Mouse (Mus musculus) lung, adult 18-20 months (tissue): ENCODE measurements at regions not wholly inside any gene's neighbourhood (a gene's known extent, or its start where the extent isn't known, plus 50 kb on each side); places are given as distances from the start of the nearest gene placed in this dataset.

ENCODE experiments used
- DNase-seq, 2 experiments: peaks; one replicate each; pipeline ENCODE4 v3.0.0; 2022; ENCODE audit warnings: mixed read lengths in 2 of 2

GRCm38 (mm10) chr6:99978164-99978746 is 252.1 kb upstream of the Prok2 start:
- DNase-seq: no peak

- no peak for DNase-seq
These were observed 250.0 kb upstream of the Prok2 start for GRCm38 (mm10) chr6:99976144-99976543.

GRCm38 (mm10) chr6:99975486-99975885 is 249.3 kb upstream of the Prok2 start:
- DNase-seq: no peak

GRCm38 (mm10) chr6:99974464-99974863 is 248.3 kb upstream of the Prok2 start:
- DNase-seq: peak; percentile 51 to 62

DNA sequence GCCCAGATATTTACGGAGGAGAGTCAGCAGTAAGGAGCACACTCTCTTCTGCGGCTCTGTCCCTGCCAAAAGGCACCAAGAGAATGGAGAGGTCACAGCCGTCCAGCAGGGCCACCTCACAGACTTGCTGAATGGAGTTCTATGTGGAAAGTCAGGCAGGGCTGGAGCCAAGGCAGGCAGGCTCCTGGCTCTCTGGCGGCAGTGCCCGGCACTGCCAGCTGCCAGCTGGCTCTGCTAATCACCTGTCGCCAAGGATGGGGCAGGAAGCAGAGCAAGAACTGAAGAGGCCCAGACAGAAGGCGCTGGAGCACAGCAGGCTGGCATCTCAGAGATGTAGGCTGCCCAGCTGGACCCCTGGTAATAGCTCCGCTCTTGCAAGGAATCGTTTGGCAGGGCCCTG is 245.2 kb upstream of the Prok2 start:
- no peak for DNase-seq

- DNase-seq: peak; percentile 45 to 66
These were observed 242.7 kb upstream of the Prok2 start for GRCm38 (mm10) chr6:99968889-99969288.

DNA sequence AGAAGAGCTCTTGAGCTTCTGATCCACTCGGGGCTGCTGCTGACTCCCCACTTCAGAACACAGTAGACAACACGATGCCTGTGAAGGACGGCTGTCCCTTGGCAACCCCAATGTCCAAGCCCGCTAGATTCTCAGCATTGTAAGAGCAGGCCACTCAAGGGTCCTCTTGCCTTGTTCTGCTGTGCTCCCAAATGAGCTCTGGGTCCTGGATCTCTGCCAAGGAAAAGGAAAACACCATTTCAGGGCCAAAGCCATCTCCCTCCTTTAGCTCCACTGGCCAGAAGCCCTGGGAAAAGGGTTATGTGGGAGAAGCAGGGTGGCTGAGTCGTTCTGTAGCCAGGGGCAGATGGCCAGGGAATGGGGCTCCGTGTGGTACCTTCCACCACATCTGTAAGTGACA is 241.3 kb upstream of the Prok2 start:
- DNase-seq: peak; percentile 41 to 60

GRCm38 (mm10) chr6:99964540-99964939 is 238.3 kb upstream of the Prok2 start:
- DNase-seq: no peak

DNA sequence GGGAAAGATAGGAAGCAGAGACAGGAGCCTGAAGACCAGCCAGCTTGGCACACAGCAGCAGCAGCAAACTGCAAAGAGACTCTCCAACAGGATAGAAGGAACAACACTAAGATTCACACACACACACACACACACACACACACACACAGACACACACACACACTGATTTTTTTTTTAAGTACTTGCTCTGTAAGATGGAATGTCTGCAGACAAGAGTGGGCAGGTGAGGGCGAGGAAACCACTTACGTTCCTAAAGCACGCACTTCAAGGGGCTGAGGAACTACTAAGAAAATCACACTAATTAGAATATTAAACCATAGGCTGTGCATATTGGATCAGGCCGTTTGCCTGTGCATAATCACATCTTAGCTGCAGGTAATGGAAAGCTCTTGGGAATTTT is 237.8 kb upstream of the Prok2 start:
- no peak for DNase-seq

DNA sequence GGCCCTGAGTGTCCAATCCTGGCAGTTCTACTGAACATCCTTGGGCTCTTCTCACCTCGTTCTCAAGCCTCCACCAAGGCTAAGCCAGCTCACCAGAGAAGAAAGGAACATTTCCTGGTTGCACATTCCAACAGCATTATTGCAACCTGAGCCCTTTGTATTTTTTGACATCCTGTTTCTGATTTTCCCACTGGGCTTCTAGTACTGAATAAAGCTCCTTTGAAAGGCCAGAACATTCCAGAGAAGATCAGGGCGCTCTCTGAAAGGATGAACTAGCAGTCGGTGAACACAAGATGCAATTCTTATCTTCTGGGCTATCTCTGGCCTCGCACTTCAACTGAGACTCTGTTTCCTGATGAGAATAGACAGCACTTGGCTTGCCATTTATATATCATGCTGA is 233.2 kb upstream of the Prok2 start:
- DNase-seq: no peak

GRCm38 (mm10) chr6:99954832-99955830 is 228.9 kb upstream of the Prok2 start:
- no peak for DNase-seq

DNA sequence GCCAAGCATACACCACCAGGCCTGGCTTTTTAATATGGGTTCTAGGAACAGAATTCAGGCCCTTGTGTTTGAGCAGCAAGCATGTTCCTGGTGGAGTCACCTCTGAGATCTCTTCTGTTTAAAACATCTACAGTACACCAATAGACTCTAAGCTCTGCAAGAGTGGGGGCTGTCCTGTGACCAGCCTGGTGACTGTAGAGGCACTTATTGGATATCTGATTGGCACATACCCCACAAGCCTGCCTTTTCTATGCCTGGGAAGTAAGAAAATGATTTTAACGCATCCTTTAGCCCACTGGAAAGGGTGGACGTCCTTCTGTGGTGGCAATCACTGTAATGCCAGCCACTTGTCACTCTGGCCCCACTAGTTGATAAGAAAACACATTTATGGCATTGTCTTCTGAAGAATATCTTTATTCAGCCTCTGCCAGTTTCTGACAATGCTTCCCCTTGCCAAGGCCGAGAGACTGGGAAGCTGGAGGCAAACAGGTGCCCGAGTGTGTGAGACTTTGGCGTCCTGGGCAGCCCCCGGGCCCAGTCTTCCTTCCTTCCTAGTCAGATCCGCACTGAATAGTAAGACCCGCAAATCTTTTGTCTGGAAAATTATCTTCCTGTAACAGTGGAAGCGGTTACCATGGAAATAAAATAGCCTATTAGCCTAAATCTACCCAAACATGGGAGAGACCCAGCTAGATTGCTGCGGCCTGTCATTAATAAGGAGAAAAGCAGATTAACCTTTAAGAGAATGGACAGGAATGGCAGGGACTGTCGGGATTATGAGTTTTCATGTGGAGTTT is 228.0 kb upstream of the Prok2 start:
- peak in 1 of 2 experiments; percentile 29 for DNase-seq

- no peak for DNase-seq
These were observed 224.6 kb upstream of the Prok2 start for GRCm38 (mm10) chr6:99950811-99951210.

- peak in 1 of 2 experiments; percentile 61 for DNase-seq
These were observed 220.7 kb upstream of the Prok2 start for GRCm38 (mm10) chr6:99946917-99947316.

GRCm38 (mm10) chr6:99946481-99946880 is 220.3 kb upstream of the Prok2 start:
- DNase-seq: no peak

DNA sequence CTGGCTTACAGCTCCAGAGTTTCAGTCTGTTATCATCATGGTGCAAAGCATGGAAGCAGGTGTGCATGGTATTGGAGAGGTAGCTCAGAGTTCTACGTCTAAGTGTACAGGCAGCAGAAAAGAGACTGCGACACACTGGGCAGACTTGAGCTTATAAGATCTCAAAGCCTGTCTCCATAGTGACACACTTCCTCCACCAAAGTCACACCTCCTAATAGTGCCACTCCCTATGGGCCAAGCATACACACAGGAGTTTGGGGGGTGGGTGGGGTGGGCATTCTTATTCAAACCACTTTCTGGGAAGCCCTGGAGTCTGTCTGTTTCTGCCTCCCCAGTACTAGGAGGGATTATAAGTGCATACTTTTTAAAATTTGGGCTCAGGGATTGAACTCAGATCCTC is 219.5 kb upstream of the Prok2 start:
- DNase-seq: no peak

DNA sequence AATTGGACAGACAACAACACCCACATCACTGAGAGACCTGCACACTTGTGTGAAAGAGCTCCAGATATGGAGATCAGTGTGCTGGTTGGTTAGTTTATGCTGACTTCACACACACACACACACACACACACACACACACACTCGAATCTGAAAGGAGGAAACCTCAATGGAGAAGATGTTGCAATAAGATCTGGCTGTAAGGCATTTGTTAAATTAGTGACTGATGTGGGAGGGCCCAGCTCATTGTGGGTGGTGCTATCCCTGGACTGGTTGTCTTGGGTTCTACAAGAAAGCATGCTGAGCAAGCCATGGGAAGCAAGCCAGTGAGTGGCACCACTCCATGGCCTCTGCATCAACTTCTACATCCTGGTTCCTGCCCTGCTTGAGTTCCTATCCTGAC is 216.8 kb upstream of the Prok2 start:
- DNase-seq: no peak

DNA sequence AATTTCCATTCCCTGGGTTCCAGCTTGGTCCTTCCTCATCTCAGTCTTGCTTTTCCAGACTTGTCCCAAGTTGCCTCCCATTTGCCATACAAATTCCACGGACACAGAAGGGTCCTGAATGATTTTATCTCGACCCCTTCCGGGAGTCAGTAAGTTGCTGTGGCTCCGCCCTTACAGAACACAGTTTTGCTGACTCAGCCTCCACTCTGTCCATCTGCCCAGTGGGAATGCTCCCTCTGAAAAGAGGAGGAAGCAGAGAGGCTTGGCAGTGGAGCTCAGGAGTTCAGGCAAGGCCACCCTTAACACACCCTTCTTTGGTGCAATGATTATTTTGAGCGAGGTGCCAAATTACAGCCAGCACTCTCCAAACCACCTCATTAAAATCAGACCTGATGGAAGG is 213.9 kb upstream of the Prok2 start:
- DNase-seq: no peak

DNA sequence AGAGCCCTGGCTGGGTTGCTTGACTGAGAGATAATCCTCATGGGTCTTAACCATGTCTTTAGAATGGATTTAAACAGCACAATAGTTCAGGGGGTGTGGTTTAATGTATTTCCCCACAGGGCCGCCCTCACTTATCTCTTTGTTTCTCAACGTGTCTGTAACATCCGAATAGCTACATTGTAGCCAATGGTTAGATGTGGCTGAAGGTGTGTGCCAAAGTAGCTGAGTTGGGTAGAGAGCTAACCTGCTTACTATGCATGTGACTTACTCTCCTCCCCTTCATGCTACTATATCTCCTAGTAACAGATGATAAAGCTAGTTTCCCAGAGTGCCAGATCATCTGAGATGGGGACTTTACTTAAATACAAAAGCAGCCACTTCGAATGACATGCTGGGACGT is 213.2 kb upstream of the Prok2 start:
- DNase-seq: no peak

DNA sequence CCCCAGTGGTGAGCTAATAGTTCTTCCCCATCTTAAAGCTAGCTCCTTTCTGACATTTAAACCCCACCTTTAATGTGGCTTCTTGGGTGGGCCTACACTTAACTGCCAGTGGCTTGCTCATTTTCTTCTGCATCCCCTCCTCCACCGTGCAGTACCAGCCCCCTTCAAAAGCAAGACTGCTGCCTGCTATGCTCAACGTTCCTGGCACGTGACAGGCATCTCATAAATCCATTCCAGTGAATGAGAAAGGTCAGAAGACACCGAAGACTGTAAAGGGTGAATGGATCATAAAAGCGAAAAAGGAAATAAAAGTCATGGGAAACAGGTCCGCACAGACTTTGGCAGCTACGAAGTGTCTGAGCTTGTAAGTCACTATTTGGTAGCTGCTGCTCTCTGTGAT is 212.8 kb upstream of the Prok2 start:
- DNase-seq: no peak

DNA sequence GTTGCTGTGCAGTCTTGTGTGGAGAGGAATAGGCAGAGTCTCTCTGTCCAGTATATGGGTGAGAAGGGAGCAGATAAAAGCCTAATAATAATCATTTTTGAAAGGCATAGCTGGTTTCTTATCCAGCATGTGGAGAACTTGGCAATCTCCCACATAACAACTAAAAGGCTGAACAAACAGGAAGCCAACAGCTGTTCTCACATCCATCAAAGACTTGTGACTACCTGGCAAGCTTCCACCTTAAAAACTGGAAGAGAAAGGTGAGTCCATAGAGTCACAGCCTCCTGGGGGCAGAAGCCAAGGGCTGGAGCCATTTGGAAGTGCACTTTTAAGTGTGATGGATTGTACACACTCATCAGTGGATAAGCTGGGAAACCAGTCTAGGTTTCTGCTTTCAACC is 210.5 kb upstream of the Prok2 start:
- no peak for DNase-seq

DNA sequence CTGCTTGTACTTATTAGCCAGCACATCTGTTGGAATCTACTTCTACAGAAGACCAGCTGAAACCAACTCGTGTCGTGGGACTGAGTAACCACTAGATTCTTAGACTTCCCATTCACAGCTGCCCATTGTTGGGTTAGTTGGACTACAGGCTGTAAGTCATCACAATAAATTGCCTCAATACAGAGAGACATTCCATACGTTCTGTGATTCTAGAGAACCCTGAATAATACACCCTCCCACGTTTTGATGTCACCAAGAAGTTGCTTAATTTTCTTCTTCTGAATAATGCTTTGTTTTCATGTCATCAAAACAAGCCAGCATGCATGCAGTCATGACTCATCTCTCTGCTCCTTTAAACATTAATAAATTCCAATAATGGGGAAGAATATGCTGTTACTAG is 209.2 kb upstream of the Prok2 start:
- no peak for DNase-seq

DNA sequence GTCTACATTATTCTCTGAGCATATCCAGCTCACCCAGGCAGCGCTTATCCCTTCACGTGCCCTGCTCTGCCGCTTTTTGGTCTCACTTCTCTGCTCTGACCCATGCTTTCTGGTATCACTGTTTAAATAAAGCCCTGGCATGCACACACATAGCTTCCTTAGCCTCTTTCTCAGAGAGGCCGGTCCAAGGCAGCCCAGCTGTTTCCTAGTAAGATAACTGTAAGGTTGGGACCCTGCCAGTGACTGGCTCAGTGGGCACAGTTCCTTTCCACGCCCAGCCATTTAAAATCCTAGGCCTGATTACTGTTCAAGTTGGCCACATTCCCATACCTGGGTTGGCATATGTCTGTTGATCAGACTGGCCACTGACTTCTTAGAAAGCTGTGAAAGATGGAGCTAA is 208.2 kb upstream of the Prok2 start:
- DNase-seq: peak; percentile 54 to 74
